Mouse (Mus musculus): ENCODE measurements around the gene Gnb1.

DNA sequence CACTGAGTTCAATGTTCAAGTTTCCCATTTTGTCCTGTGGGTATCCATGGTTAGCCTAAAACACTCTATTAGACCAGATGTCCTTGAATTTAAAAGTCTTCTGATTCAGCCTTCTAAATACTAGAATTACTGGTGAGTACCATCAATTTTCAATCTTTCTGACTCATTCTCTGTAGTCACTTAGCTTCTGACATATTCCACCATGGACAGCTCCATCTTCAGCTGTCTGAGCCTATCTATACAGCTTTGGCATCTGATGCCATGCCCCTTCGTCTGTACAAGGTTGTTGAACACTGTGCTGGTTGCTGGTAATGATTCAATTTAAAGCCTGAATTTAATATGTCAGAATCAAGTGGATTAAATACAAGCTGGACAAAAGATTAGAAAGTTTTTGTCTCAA lies 64.3 kb downstream of the Gnb1 start:
- TF ChIP-seq POLR2AphosphoS2 (IDR thresholded peaks at IDR 0.05; ENCODE audit: insufficient read length, low read depth) (no peak), POLR2A (IDR thresholded peaks at IDR 0.05; ENCODE audit: insufficient read length, low read depth) (no peak)
